ENCODE assay signal across 8 mouse cellular contexts in the genomic region with DNA sequence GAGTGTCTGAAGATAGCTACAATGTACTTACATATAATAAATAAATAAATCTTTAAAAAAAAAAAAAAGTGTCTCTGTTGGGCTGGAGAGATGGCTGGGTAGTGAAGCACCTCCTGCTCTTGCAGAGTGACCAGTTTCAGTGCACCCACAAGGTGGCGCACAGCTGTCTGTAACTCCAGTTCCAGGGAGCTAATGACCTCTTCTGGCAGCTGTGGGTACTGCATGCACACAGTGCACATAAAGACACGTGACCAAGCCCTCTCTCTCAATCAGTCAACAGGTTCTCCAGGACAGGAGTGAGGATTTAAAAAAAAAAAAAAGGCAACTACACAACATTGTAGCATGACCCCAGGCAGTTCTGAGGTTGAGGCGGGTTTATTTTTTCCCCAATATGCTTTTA. TPM values are rescaled to one million over a fixed set of nuclear protein-coding genes. Genes with fewer than 3 reads are reported as not detected.
A peak's percentile ranks its signal among the peaks of the same experiment; 100 is the strongest.
DNase-seq lines count a peak whose midpoint lies in the region; ATAC-seq and TF ChIP-seq lines count a peak whose summit lies in the region.

No protein-coding gene starts in this region.

- H3K9ac ChIP-seq in intestine, postnatal 0 days (ENCODE audit: low read depth, low read length) = no peak overlapping the region
- H3K9ac ChIP-seq in intestine, embryonic 16.5 days (ENCODE audit: low read depth, low read length) = no peak overlapping the region
- H3K9ac ChIP-seq in liver, embryonic 13.5 days = no peak overlapping the region

- peak; percentile 71 for DNase-seq in CD4-positive, CD25-positive, alpha-beta regulatory T cell, adult 2 months (ENCODE audit: low read depth, low spot score)
- DNase-seq in R1 (ENCODE audit: low read depth, low spot score) = peak; percentile 96
- DNase-seq in liver, embryonic 13.5 days = peak; percentile 39
- DNase-seq in right cerebral cortex, adult 18-20 months = no peak

- no peaks in the 10 kb centered on the region for H3K27me3 ChIP-seq in intestine, postnatal 0 days (replicated peaks; ENCODE audit: control insufficient read depth, insufficient read depth, low read length)
- H3K27me3 ChIP-seq in intestine, embryonic 16.5 days (replicated peaks; ENCODE audit: control insufficient read depth, insufficient read depth, low read length) = no peaks in the 10 kb centered on the region
- H3K27me3 ChIP-seq in liver, embryonic 13.5 days = no peaks in the 10 kb centered on the region
- no peaks in the 10 kb centered on the region for H3K27me3 ChIP-seq in testis, adult 2 months (ENCODE audit: control insufficient read depth, insufficient read depth, low read length)

- H3K4me3 ChIP-seq in intestine, postnatal 0 days (ENCODE audit: low read depth, low read length) = no peak overlapping the region
- no peak overlapping the region for H3K4me3 ChIP-seq in intestine, embryonic 16.5 days (ENCODE audit: low read length)
- no peak overlapping the region for H3K4me3 ChIP-seq in liver, embryonic 13.5 days (replicated peaks)
- no peak overlapping the region for H3K4me3 ChIP-seq in testis, adult 2 months (ENCODE audit: control insufficient read depth, low read depth, low read length)

- H3K4me2 ChIP-seq in intestine, postnatal 0 days (replicated peaks; ENCODE audit: low read depth) = no peak overlapping the region
- H3K4me2 ChIP-seq in intestine, embryonic 16.5 days (ENCODE audit: low read depth, low read length) = no peak overlapping the region
- no peak overlapping the region for H3K4me2 ChIP-seq in liver, embryonic 13.5 days

- H3K4me1 ChIP-seq in intestine, postnatal 0 days (replicated peaks; ENCODE audit: control insufficient read depth, insufficient read depth, low read length) = no peaks in the 10 kb centered on the region
- no peaks in the 10 kb centered on the region for H3K4me1 ChIP-seq in intestine, embryonic 16.5 days (ENCODE audit: control insufficient read depth, insufficient read depth, low read length)
- H3K4me1 ChIP-seq in liver, embryonic 13.5 days (replicated peaks) = no peaks in the 10 kb centered on the region
- no peaks in the 10 kb centered on the region for H3K4me1 ChIP-seq in testis, adult 2 months (ENCODE audit: control insufficient read depth, insufficient read depth, low read length)

- TF ChIP-seq CTCF in intestine, postnatal 0 days (IDR thresholded peaks at IDR 0.05; ENCODE audit: low read depth) = peak; percentile 70
- peak; percentile 90; the same call in 1 of the 2 replicates for TF ChIP-seq CTCF in testis, adult 2 months (IDR thresholded peaks at IDR 0.05; ENCODE audit: control insufficient read depth, insufficient read depth, insufficient replicate concordance, low read depth, low read length)

- ATAC-seq in intestine, postnatal 0 days = no peak
- ATAC-seq in intestine, embryonic 16.5 days = no peak
- ATAC-seq in liver, embryonic 13.5 days (ENCODE audit: low read depth) = no peak
- no peak for ATAC-seq in cerebellum, adult (ENCODE audit: insufficient number of reproducible peaks, low FRiP score, low TSS enrichment)

- no peak for TF ChIP-seq POLR2A in testis, adult 2 months (IDR thresholded peaks at IDR 0.05; ENCODE audit: control insufficient read depth, low read depth, low read length)

- 88% methylated on average over 3 of the region's 3 CpGs for WGBS in intestine, postnatal 0 days
- 84% methylated on average over 3 of the region's 3 CpGs for WGBS in intestine, embryonic 16.5 days
- WGBS in liver, embryonic 13.5 days (ENCODE audit: insufficient replicate concordance) = 75% methylated on average over 3 of the region's 3 CpGs

- no peak overlapping the region for H3K27ac ChIP-seq in intestine, postnatal 0 days (ENCODE audit: low read depth, low read length)
- no peak overlapping the region for H3K27ac ChIP-seq in intestine, embryonic 16.5 days (ENCODE audit: low read length)
- no peak overlapping the region for H3K27ac ChIP-seq in liver, embryonic 13.5 days
- H3K27ac ChIP-seq in testis, adult 2 months (ENCODE audit: control insufficient read depth, insufficient read depth, low read depth, low read length) = no peak overlapping the region

- H3K36me3 ChIP-seq in intestine, postnatal 0 days (ENCODE audit: control insufficient read depth, insufficient read depth) = no peaks in the 10 kb centered on the region
- H3K36me3 ChIP-seq in intestine, embryonic 16.5 days (ENCODE audit: control insufficient read depth, insufficient read depth, low read length) = no peaks in the 10 kb centered on the region
- no peaks in the 10 kb centered on the region for H3K36me3 ChIP-seq in liver, embryonic 13.5 days
- H3K36me3 ChIP-seq in testis, adult 2 months (ENCODE audit: control insufficient read depth, insufficient read depth, low read length) = no peaks in the 10 kb centered on the region

- no peaks in the 10 kb centered on the region for H3K9me3 ChIP-seq in intestine, postnatal 0 days (ENCODE audit: control insufficient read depth)
- no peaks in the 10 kb centered on the region for H3K9me3 ChIP-seq in intestine, embryonic 16.5 days (ENCODE audit: control insufficient read depth, low read length)
- no peaks in the 10 kb centered on the region for H3K9me3 ChIP-seq in liver, embryonic 13.5 days (replicated peaks)

RNA-seq across cellular contexts. Expression of a gene that starts 17.8 kb away (rescaled TPM):
- polyA plus RNA-seq in intestine, postnatal 0 days (2015; fragmentation: Nextera tagmentation; extraction: Ambion mirVana) = 6.3 and 6.8 TPM in 2 replicates
- 11.9 and 12.0 TPM in 2 replicates for polyA plus RNA-seq in intestine, embryonic 16.5 days (2015; fragmentation: Nextera tagmentation; extraction: Ambion mirVana)
- polyA plus RNA-seq in liver, embryonic 13.5 days (2015; fragmentation: Nextera tagmentation; extraction: Ambion mirVana) = 9.8 and 13.3 TPM in 2 replicates
- 0.94 and 0.95 TPM in 2 replicates for polyA plus RNA-seq in testis, adult 2 months (2012; rRNA removed)
